ENCODE assay signal across 8 mouse cellular contexts in the genomic region with DNA sequence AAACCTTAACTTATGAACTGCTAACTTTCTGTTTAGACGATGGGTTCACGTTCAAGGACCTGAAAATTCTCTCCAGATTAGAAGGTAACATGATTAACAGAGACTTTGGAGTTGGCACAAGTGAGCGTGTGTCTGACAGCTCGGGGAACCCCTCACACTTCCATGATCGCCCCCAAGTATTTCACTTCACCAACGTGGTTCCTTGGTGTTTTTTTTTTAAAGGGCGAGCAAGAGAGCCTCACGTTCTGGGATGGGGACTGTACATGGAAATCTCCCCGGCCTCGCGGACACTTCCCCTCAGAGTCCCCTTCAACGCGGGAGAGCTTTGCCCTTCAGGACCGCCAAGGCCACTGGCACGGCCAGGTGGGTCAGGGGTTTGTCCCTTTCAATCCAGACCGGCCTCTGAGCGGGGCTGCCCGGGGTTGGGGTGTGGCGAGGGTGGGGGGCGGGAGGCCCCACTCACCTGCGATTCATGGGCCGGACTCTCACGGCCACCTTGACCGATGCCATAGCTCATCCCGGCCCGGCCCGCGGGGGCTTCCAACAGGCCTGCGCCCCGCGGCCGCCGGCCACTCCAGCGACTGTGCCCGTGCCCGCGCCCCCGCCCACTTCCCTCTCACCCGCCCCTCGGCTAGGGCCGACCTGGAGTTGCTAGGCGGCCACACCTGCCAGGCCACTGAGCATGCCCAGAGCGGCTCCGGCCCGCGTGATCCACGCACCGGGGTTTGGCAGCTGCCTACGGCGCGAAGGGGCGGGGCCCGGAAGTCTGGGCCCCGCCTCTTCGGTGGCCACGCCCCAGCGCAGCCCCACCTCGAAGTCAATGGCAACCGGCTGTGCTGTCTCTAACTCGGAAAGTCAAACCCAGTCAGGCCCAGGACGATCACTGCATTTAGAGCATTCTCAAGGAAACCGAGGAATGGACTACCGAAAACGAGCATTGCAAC. TPM values are rescaled to one million over a fixed set of nuclear protein-coding genes. Genes with fewer than 3 reads are reported as not detected.
DNase-seq lines count a peak whose midpoint lies in the region; ATAC-seq and TF ChIP-seq lines count a peak whose summit lies in the region.

A gene (minus strand): TSS at position 670 of the 944 bp plus-strand sequence.

- peak within 1 kb of the TSS; percentile 84 for H3K9ac ChIP-seq in ES-E14 (ENCODE audit: insufficient read depth, low read depth, low read length, poor library complexity, severe bottlenecking)
- H3K9ac ChIP-seq in forebrain, embryonic 16.5 days (replicated peaks; ENCODE audit: low read depth, low read length): peak within 1 kb of the TSS; percentile 82
- H3K9ac ChIP-seq in lung, embryonic 14.5 days: peak within 1 kb of the TSS; percentile 76

- H3K4me3 ChIP-seq in ES-E14 (ENCODE audit: insufficient read depth in 1 of 2, low read depth in 1 of 2, low read length in 2 of 2, poor library complexity in 1 of 2, severe bottlenecking in 1 of 2): peak within 1 kb of the TSS; percentile 71 to 93
- H3K4me3 ChIP-seq in forebrain, embryonic 16.5 days (replicated peaks; ENCODE audit: low read length): peak within 1 kb of the TSS; percentile 77
- H3K4me3 ChIP-seq in layer of hippocampus, adult 2 months: peak within 1 kb of the TSS; percentile 93
- H3K4me3 ChIP-seq in lung, embryonic 14.5 days (ENCODE audit: low read depth, low read length): peak within 1 kb of the TSS; percentile 71
- H3K4me3 ChIP-seq in olfactory bulb, adult 2 months (ENCODE audit: insufficient read depth, low read depth, low read length): peak within 1 kb of the TSS; percentile 68
- peak within 1 kb of the TSS; percentile 59 for H3K4me3 ChIP-seq in thymus, adult 2 months (ENCODE audit: control insufficient read depth, insufficient read depth, low read length)

- intact Hi-C loops in heart, postnatal 36 days (cut with DNase I): loop anchor here (2.0 kb wide), 1 partner anchor 162 kb away; a partner anchor contains a TSS

- no peak for TF ChIP-seq CTCF in layer of hippocampus, adult 2 months (conservative IDR thresholded peaks at IDR 0.05)
- TF ChIP-seq CTCF in lung, embryonic 14.5 days (IDR thresholded peaks at IDR 0.05; ENCODE audit: low read depth): no peak
- no peak for TF ChIP-seq CTCF in olfactory bulb, adult 2 months (IDR thresholded peaks at IDR 0.05; ENCODE audit: insufficient read depth, low read depth, low read length)
- peak; percentile 43; the same call in 1 of the 2 replicates for TF ChIP-seq CTCF in thymus, adult 2 months (IDR thresholded peaks at IDR 0.05; ENCODE audit: borderline replicate concordance, control insufficient read depth, extremely low read depth, insufficient read depth, low read length, poor library complexity)

- 1% methylated on average over 63 of the region's 64 CpGs for WGBS in forebrain, embryonic 16.5 days
- under 1% methylated on average over 63 of the region's 64 CpGs for WGBS in lung, embryonic 14.5 days
- WGBS in olfactory bulb, adult 2 months: under 1% methylated on average over 64 of the region's 64 CpGs
- under 1% methylated on average over 64 of the region's 64 CpGs for WGBS in thymus, adult 2 months

- no peak for TF ChIP-seq POLR2A in olfactory bulb, adult 2 months (IDR thresholded peaks at IDR 0.05; ENCODE audit: insufficient read depth, low read depth, low read length)
- peak; percentile 77 for TF ChIP-seq POLR2A in thymus, adult 2 months (IDR thresholded peaks at IDR 0.05; ENCODE audit: control insufficient read depth, extremely low read depth, insufficient read depth, low read length, poor library complexity)

- H3K9me3 ChIP-seq in ES-E14 (ENCODE audit: control insufficient read depth, insufficient read depth, low read depth, low read length): no peaks in the 10 kb centered on the region
- no peaks in the 10 kb centered on the region for H3K9me3 ChIP-seq in forebrain, embryonic 16.5 days (ENCODE audit: control insufficient read depth, low read length)
- H3K9me3 ChIP-seq in lung, embryonic 14.5 days (ENCODE audit: low read depth, low read length): no peaks in the 10 kb centered on the region

- in situ Hi-C loops in ES-E14 (cut with MboI; ENCODE audit: low sequenced_read_pairs in 2 of 2, unreplicated experiment in 2 of 2): no loop called here

- H3K4me2 ChIP-seq in forebrain, embryonic 16.5 days (ENCODE audit: low read length): peak within 1 kb of the TSS; percentile 88
- peak within 1 kb of the TSS; percentile 81 for H3K4me2 ChIP-seq in lung, embryonic 14.5 days

- H3K36me3 ChIP-seq in ES-E14 (ENCODE audit: control insufficient read depth, insufficient read depth, low read length, poor library complexity, severe bottlenecking): no peaks in the 10 kb centered on the region
- H3K36me3 ChIP-seq in forebrain, embryonic 16.5 days (ENCODE audit: control insufficient read depth, insufficient read depth): no peaks in the 10 kb centered on the region
- H3K36me3 ChIP-seq in lung, embryonic 14.5 days (ENCODE audit: insufficient read depth): no peaks in the 10 kb centered on the region
- no peaks in the 10 kb centered on the region for H3K36me3 ChIP-seq in thymus, adult 2 months (ENCODE audit: control insufficient read depth, insufficient read depth, low read length)

- peak; percentile 84 for ATAC-seq in forebrain, embryonic 16.5 days
- ATAC-seq in lung, embryonic 14.5 days (ENCODE audit: insufficient read depth): peak; percentile 91

- H3K27ac ChIP-seq in ES-E14 (ENCODE audit: insufficient read depth, low read depth, low read length, poor library complexity, severe bottlenecking): no peak within 1 kb of the TSS
- peak within 1 kb of the TSS; percentile 10; the same call in 1 of the 2 replicates for H3K27ac ChIP-seq in forebrain, embryonic 16.5 days (ENCODE audit: low read length)
- peak within 1 kb of the TSS; percentile 87 for H3K27ac ChIP-seq in layer of hippocampus, adult 2 months
- H3K27ac ChIP-seq in lung, embryonic 14.5 days (ENCODE audit: low read depth): no peak within 1 kb of the TSS
- no peak within 1 kb of the TSS for H3K27ac ChIP-seq in olfactory bulb, adult 2 months (ENCODE audit: insufficient read depth, low read depth, low read length)
- peak within 1 kb of the TSS; percentile 60 for H3K27ac ChIP-seq in thymus, adult 2 months (ENCODE audit: control insufficient read depth, insufficient read depth, low read length)

- H3K27me3 ChIP-seq in forebrain, embryonic 16.5 days (replicated peaks; ENCODE audit: control insufficient read depth, insufficient read depth, low read length): no peaks in the 10 kb centered on the region
- H3K27me3 ChIP-seq in lung, embryonic 14.5 days (ENCODE audit: insufficient read depth, low read length): no peaks in the 10 kb centered on the region
- H3K27me3 ChIP-seq in thymus, adult 2 months (ENCODE audit: control insufficient read depth, insufficient read depth, low read length): no peaks in the 10 kb centered on the region

- DNase-seq in ES-E14 (ENCODE audit: low read depth, low spot score): peak; percentile 81
- DNase-seq in cerebellum, adult 18-20 months: peak; percentile 91 to 93
- peak; percentile 94 for DNase-seq in heart, postnatal 36 days
- DNase-seq in layer of hippocampus, adult 2 months (ENCODE audit: low spot score in 2 of 2): peak; percentile 90 to 92
- peak; percentile 95 for DNase-seq in lung, embryonic 14.5 days
- peak; percentile 94 for DNase-seq in thymus, adult 2 months

- peaks cover 3 to 6% of the 10 kb centered on the region in 2 experiments; a peak in 1 of 4 replicates for H3K4me1 ChIP-seq in ES-E14 (ENCODE audit: control insufficient read depth in 2 of 2, insufficient read depth in 2 of 2, low read length in 2 of 2, poor library complexity in 1 of 2)
- peaks cover 18% of the 10 kb centered on the region for H3K4me1 ChIP-seq in forebrain, embryonic 16.5 days (replicated peaks; ENCODE audit: control insufficient read depth, insufficient read depth, low read length)
- 0 out of 2 replicates have a peak, but pooled peaks cover 2% of the 10 kb centered on the region for H3K4me1 ChIP-seq in lung, embryonic 14.5 days (ENCODE audit: insufficient read depth)
- H3K4me1 ChIP-seq in olfactory bulb, adult 2 months (ENCODE audit: control insufficient read depth, insufficient read depth, low read length): no peaks in the 10 kb centered on the region; the same call in 1 of the 2 replicates
- peaks cover 9% of the 10 kb centered on the region for H3K4me1 ChIP-seq in thymus, adult 2 months (replicated peaks; ENCODE audit: control insufficient read depth, insufficient read depth, low read length)

TF ChIP-seq in ES-E14, 5 proteins besides CTCF, POLR2A, EP300 and RAD21:
- TF ChIP-seq MAFK (IDR thresholded peaks at IDR 0.05; ENCODE audit: insufficient read depth, low read depth, low read length): no peak
- no peak for TF ChIP-seq ZC3H11A (IDR thresholded peaks at IDR 0.05; ENCODE audit: borderline replicate concordance, low read depth, low read length)
- TF ChIP-seq ZNF384 (IDR thresholded peaks at IDR 0.05; ENCODE audit: low read depth, low read length): no peak
- TF ChIP-seq HCFC1 (IDR thresholded peaks at IDR 0.05; ENCODE audit: borderline replicate concordance, insufficient read depth, low read length): 0 out of 2 replicates have a peak, but pooled peaks have one; percentile 40
- TF ChIP-seq CHD2 (IDR thresholded peaks at IDR 0.05; ENCODE audit: low read depth, low read length): no peak

RNA-seq across cellular contexts. Expression of the gene that starts here (rescaled TPM):
- total RNA-seq in ES-E14 (2012; rRNA removed): 10.5 and 12.8 TPM in 2 replicates
- polyA plus RNA-seq in forebrain, embryonic 16.5 days (2015; fragmentation: Nextera tagmentation; extraction: Ambion mirVana): 2.7 and 3.3 TPM in 2 replicates
- total RNA-seq in heart, postnatal 36 days (2021): 10 to 100 TPM; 32.7 to 33.5 TPM
- total RNA-seq in layer of hippocampus, adult 2 months (2021): 10 to 100 TPM; 10.3 to 11.8 TPM
- polyA plus RNA-seq in lung, embryonic 14.5 days (2014; fragmentation: Nextera tagmentation; extraction: Ambion mirVana): 10.3 and 11.0 TPM in 2 replicates
- polyA plus RNA-seq in olfactory bulb, adult 2 months (2012; ENCODE audit: insufficient read depth, insufficient read length, low replicate concordance, missing spikeins): not detected in 2 replicates
- 8.6 and 9.5 TPM in 2 replicates for polyA plus RNA-seq in thymus, adult 2 months (2012; rRNA removed)

Comparison
In these comparisons a context has a peak if more than half of its experiments do, and no peak if none do; other contexts are left out.
1. H3K27ac ChIP-seq: peak in forebrain, embryonic 16.5 days (single experiment), layer of hippocampus, adult 2 months (single experiment) and thymus, adult 2 months (single experiment); none in ES-E14 (single experiment), lung, embryonic 14.5 days (single experiment) and olfactory bulb, adult 2 months (single experiment).
2. Peak in every context shown above with its lines, with median percentiles within 50 percentile points of each other: DNase-seq, H3K4me3 ChIP-seq and H3K9ac ChIP-seq.